Mouse (Mus musculus) hindbrain, embryonic 11.5 days (tissue): ENCODE results near the gene Dnm3. TPM values are rescaled to one million over a fixed set of nuclear protein-coding genes. Genes with fewer than 3 reads are reported as not detected.

ENCODE experiments used
- ATAC-seq: fragments of 200-750 bp; cut with Nextera tagmentation; 2 replicates; pipeline ENCODE4 v1.8.0; 2017; ENCODE audit warnings: mild to moderate bottlenecking, moderate TSS enrichment, moderate library complexity; ENCODE audit not compliant: low FRiP score
- DNase-seq: peaks from one replicate; pipeline ENCODE4 v3.0.0-alpha.2; 2015; ENCODE audit warnings: low spot score
- H3K27ac ChIP-seq: fragments of 300-500 bp; sonication (generic); 2 replicates; pipeline ENCODE4 v1.5.1; 2014; ENCODE audit warnings: mild to moderate bottlenecking, low read depth, low read length
- H3K27me3 ChIP-seq: fragments of 300-500 bp; sonication (generic); 2 replicates; pipeline ENCODE4 v1.6.1; 2014; ENCODE audit warnings: mild to moderate bottlenecking, low read length, moderate library complexity, mixed read lengths; ENCODE audit not compliant: control insufficient read depth, insufficient read depth
- H3K36me3 ChIP-seq: fragments of 300-500 bp; sonication (generic); 2 replicates; pipeline ENCODE4 v1.6.1; 2014; ENCODE audit warnings: mild to moderate bottlenecking, low read length, moderate library complexity, mixed read lengths; ENCODE audit not compliant: control insufficient read depth, insufficient read depth
- H3K4me1 ChIP-seq: fragments of 300-500 bp; sonication (generic); replicated peaks from 2 replicates; pipeline ENCODE4 v1.6.1; 2014; ENCODE audit warnings: low read length, mixed read lengths; ENCODE audit not compliant: control insufficient read depth, insufficient read depth
- H3K4me2 ChIP-seq: fragments of 300-500 bp; sonication (generic); replicated peaks from 2 replicates; pipeline ENCODE4 v1.6.1; 2014; ENCODE audit warnings: mild to moderate bottlenecking, low read depth, low read length
- H3K4me3 ChIP-seq: fragments of 300-500 bp; sonication (generic); 2 replicates; pipeline ENCODE4 v1.5.1; 2014; ENCODE audit warnings: low read depth, low read length
- H3K9ac ChIP-seq: fragments of 300-500 bp; sonication (generic); 2 replicates; pipeline ENCODE4 v1.6.1; 2014; ENCODE audit warnings: low read depth, low read length
- H3K9me3 ChIP-seq: fragments of 300-500 bp; sonication (generic); 2 replicates; pipeline ENCODE4 v1.6.1; 2016; ENCODE audit warnings: low read length; ENCODE audit not compliant: control insufficient read depth
- WGBS: fragments of 180-500 bp; shearing (Covaris S2); extraction: QIAGEN DNeasy Blood & Tissue Kit; methylation state at CpG from one replicate; pipeline ENCODE4 v1.1.7; 2014; 5-methylcytosine and 5-hydroxymethylcytosine counted together
- polyA plus RNA-seq: library from polyadenylated mRNA; unstranded; fragments of >200 nt; fragmentation: Nextera tagmentation; extraction: Ambion mirVana; gene quantifications from 2 replicates; pipeline ENCODE4 v1.2.1, GENCODE M21; 2014

The Dnm3 gene
- polyA plus RNA-seq, 1 experiment from 2014 or later, result 12.0 TPM

GRCm38 (mm10) chr1:162047673-162048072 is 430.2 kb downstream of the Dnm3 start:
- Histone ChIP-seq H3K36me3 (no peaks in the 10 kb centered on the region), H3K27ac (no peak overlapping the region), H3K4me1 (no peaks in the 10 kb centered on the region), H3K4me2 (no peak overlapping the region), H3K9ac (no peak overlapping the region), H3K9me3 (no peaks in the 10 kb centered on the region), H3K4me3 (no peak overlapping the region), H3K27me3 (no peaks in the 10 kb centered on the region)
- 85% methylated on average over 7 of the region's 7 CpGs for WGBS
- DNase-seq (no peak), ATAC-seq (no peak)

GRCm38 (mm10) chr1:162043788-162044717 is 433.8 kb downstream of the Dnm3 start:
- Histone ChIP-seq H3K36me3 (no peaks in the 10 kb centered on the region), H3K9me3 (no peaks in the 10 kb centered on the region), H3K9ac (no peak overlapping the region), H3K27ac (peak overlapping the region; percentile 48; the same call in 1 of the 2 replicates), H3K4me1 (no peaks in the 10 kb centered on the region), H3K27me3 (no peaks in the 10 kb centered on the region), H3K4me3 (no peak overlapping the region), H3K4me2 (no peak overlapping the region)
- WGBS, result 61% methylated on average over 8 of the region's 8 CpGs
- no peak for DNase-seq
- ATAC-seq, result no peak

GRCm38 (mm10) chr1:162043216-162043615 is 434.6 kb downstream of the Dnm3 start:
- Histone ChIP-seq H3K4me3 (no peak overlapping the region), H3K9me3 (no peaks in the 10 kb centered on the region), H3K36me3 (no peaks in the 10 kb centered on the region), H3K4me1 (no peaks in the 10 kb centered on the region), H3K4me2 (no peak overlapping the region), H3K9ac (no peak overlapping the region), H3K27me3 (no peaks in the 10 kb centered on the region), H3K27ac (no peak overlapping the region)
- DNase-seq (no peak), ATAC-seq (no peak)
- 83% methylated on average over 1 of the region's 1 CpGs for WGBS

- H3K27me3 ChIP-seq, result no peaks in the 10 kb centered on the region
- H3K4me3 ChIP-seq, result no peak overlapping the region
- DNase-seq, result no peak
- no peaks in the 10 kb centered on the region for H3K36me3 ChIP-seq
- no peak overlapping the region for H3K9ac ChIP-seq
- 75% methylated on average over 5 of the region's 5 CpGs for WGBS
- no peak overlapping the region for H3K4me2 ChIP-seq
- no peak for ATAC-seq
- no peak overlapping the region for H3K27ac ChIP-seq
- H3K4me1 ChIP-seq, result no peaks in the 10 kb centered on the region
- no peaks in the 10 kb centered on the region for H3K9me3 ChIP-seq
These were observed 435.4 kb downstream of the Dnm3 start for GRCm38 (mm10) chr1:162042384-162042783.

- H3K27ac ChIP-seq, result no peak overlapping the region
- H3K4me2 ChIP-seq, result no peak overlapping the region
- no peak for ATAC-seq
- no peaks in the 10 kb centered on the region for H3K4me1 ChIP-seq
- H3K27me3 ChIP-seq, result no peaks in the 10 kb centered on the region
- no peaks in the 10 kb centered on the region for H3K36me3 ChIP-seq
- H3K4me3 ChIP-seq, result no peak overlapping the region
- 94% methylated on average over 6 of the region's 6 CpGs for WGBS
- H3K9ac ChIP-seq, result no peak overlapping the region
- no peaks in the 10 kb centered on the region for H3K9me3 ChIP-seq
- DNase-seq, result no peak
These were observed 437.2 kb downstream of the Dnm3 start for GRCm38 (mm10) chr1:162040490-162041274.

GRCm38 (mm10) chr1:162039808-162040207 is 438.0 kb downstream of the Dnm3 start:
- Histone ChIP-seq H3K4me2 (no peak overlapping the region), H3K4me3 (no peak overlapping the region), H3K4me1 (no peaks in the 10 kb centered on the region), H3K27me3 (no peaks in the 10 kb centered on the region), H3K9ac (no peak overlapping the region), H3K36me3 (no peaks in the 10 kb centered on the region), H3K9me3 (no peaks in the 10 kb centered on the region), H3K27ac (no peak overlapping the region)
- WGBS, result 73% methylated on average over 7 of the region's 7 CpGs
- DNase-seq, result no peak
- ATAC-seq, result no peak

GRCm38 (mm10) chr1:162039011-162039595 is 438.7 kb downstream of the Dnm3 start:
- Histone ChIP-seq H3K9ac (no peak overlapping the region), H3K4me3 (no peak overlapping the region), H3K36me3 (no peaks in the 10 kb centered on the region), H3K27ac (0 out of 2 replicates have a peak overlapping the region, but pooled peaks have one; percentile 20), H3K4me2 (no peak overlapping the region), H3K4me1 (no peaks in the 10 kb centered on the region), H3K27me3 (no peaks in the 10 kb centered on the region), H3K9me3 (no peaks in the 10 kb centered on the region)
- DNase-seq (no peak), ATAC-seq (no peak)
- WGBS, result 65% methylated on average over 9 of the region's 9 CpGs

- H3K27ac ChIP-seq, result no peak overlapping the region
These were observed 439.4 kb downstream of the Dnm3 start for GRCm38 (mm10) chr1:162038431-162038830.

More at GRCm38 (mm10) chr1:162038431-162038830, 439.4 kb downstream of the Dnm3 start:
- Histone ChIP-seq H3K4me2 (no peak overlapping the region), H3K9me3 (no peaks in the 10 kb centered on the region), H3K36me3 (no peaks in the 10 kb centered on the region), H3K9ac (no peak overlapping the region), H3K27me3 (no peaks in the 10 kb centered on the region), H3K4me1 (no peaks in the 10 kb centered on the region), H3K4me3 (no peak overlapping the region)
- peak; percentile 28; the same call in 1 of the 2 replicates for ATAC-seq
- DNase-seq, result no peak
- 71% methylated on average over 5 of the region's 5 CpGs for WGBS
